Mouse (Mus musculus): ENCODE measurements around the gene Pkib.

- no peak for TF ChIP-seq EP300 (IDR thresholded peaks at IDR 0.05)
- no peak for TF ChIP-seq CTCF (IDR thresholded peaks at IDR 0.05)
Observed at GRCm38 (mm10) chr10:57741351-57741750, 109.6 kb downstream of the Pkib start.
